Mouse (Mus musculus) kidney, adult 18-20 months (tissue): ENCODE data around the gene Slc25a31.

Source experiments
- DNase-seq: peaks from one replicate; pipeline ENCODE4 v3.0.0; 2021

Slc25a31 gene

GRCm38 (mm10) chr3:40738381-40738912 is 29.8 kb downstream of the Slc25a31 start:
- no peak for DNase-seq

GRCm38 (mm10) chr3:40744024-40744835 is 35.6 kb downstream of the Slc25a31 start, which contains the start of gene Hspa4l:
Gene Hspa4l (plus strand): TSS chr3:40744495.
- no peak for DNase-seq

- DNase-seq = peak; percentile 93
Measured at GRCm38 (mm10) chr3:40744836-40745660, 36.4 kb downstream of the Slc25a31 start.

DNA sequence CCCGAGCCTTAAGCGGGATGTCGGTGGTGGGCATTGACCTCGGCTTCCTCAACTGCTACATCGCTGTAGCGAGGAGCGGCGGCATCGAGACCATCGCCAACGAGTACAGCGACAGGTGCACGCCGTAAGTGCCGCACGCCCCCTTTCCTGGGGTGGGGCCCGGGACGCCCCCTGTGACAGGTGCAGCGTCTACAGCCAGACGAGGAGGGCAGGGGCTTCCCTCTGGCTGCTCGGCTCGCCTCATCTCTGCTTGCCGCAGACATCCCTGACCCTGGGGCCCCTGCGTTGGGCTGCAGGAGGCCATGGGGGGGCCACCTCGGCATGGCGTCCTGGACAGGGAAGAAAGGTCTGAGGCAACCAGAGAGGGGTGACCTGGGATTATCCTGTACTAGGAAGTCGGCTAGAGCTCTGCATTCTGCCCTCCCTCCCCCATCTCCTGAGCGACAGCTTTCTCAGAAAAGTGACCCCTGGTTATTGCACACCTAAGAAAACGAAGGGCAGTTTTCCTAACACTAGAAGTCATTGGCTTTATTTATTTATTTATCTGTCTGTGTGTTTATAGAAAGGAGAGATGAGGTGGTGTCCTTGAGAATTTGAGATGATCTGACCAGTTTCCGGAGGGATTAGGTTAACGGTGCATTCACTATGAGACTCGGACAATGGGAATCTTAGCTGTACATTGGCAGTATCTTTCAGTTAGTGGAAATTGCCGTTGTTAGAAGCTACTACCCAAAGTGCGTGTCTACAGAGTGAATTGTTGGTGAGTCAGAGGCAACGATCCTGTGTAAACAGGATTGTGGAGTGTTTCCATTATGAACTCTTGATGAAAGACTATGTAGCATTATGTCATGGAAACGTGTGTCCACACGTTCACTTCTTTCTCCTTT is 37.2 kb downstream of the Slc25a31 start:
- DNase-seq = peak; percentile 8

GRCm38 (mm10) chr3:40760746-40761145 is 52.1 kb downstream of the Slc25a31 start:
- no peak for DNase-seq

DNA sequence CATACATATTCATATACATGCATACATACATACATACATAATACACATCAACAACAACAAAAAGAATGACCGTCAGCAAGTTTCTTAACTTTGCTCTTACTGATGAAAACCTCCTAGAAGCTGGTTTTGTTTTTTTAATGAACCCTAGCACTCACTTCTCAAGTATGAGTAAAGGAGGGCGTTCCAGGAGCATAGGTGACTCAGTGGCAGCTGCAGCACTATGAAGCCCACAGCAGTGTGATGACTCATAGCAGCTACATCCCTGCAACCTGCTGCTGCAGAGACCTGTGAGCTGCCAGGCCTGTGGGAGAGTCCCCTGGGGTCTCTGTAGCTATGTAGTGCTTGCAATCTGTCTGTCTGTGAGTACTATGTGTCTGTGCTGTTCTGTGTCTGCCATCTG is 52.7 kb downstream of the Slc25a31 start:
- no peak for DNase-seq
